Mouse (Mus musculus): ENCODE results near the gene Ambra1. TPM values are rescaled to one million over a fixed set of nuclear protein-coding genes. Genes with fewer than 3 reads are reported as not detected.

The Ambra1 gene
- polyA plus RNA-seq, 1 experiment = 15.8 TPM

DNA sequence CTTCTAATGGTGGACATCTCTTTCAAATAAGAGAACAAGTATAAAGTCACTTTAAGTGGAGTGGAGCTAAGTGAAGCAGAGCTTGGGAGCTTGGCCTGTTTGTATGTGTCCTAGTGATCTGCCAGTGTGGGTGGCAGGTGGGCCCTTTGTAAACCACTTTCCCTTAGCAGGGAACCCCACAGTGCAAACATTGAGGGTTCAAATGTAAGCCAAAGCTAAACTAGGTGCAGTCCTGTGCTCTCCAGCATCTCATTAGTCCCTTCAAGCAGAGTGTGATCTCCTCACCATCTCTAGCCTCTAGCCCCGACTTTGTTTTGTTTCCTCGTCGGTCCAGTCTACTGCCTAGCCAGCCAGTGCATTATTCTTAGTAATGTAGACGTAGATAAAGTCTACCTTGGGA, 154.7 kb downstream of the Ambra1 start:
- H3K9me3 ChIP-seq = no peaks in the 10 kb centered on the region
- TF ChIP-seq FLI1 (IDR thresholded peaks at IDR 0.05; ENCODE audit: low read length) (no peak), GATA1 (IDR thresholded peaks at IDR 0.05; ENCODE audit: borderline replicate concordance, low read length) (no peak)
- no peak overlapping the region for H3K4me3 ChIP-seq (replicated peaks)
- peaks cover 60% of the 10 kb centered on the region for H3K36me3 ChIP-seq (replicated peaks; ENCODE audit: low read length)
- peaks cover 24% of the 10 kb centered on the region for H3K4me1 ChIP-seq
- no peaks in the 10 kb centered on the region for H3K27me3 ChIP-seq (replicated peaks)

DNA sequence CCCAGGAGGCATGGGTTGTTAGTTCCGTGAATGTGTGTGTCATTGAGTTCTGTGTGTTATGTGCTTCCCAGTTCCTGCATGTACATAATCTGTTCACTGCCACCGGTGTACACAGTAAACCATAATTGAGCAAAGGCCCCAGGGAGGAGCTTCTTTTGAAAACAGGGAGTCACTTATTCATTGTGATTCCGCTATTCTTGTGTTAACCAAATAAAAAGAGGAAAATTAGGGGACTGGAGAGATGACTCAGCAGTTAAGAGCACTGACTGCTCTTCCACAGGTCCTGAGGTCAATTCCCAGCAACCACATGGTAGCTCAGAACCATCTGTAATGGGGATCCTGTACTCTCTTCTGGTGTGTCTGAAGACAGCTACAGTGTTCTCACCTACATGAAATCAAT, 164.8 kb downstream of the Ambra1 start:
- H3K4me1 ChIP-seq = peaks cover 8% of the 10 kb centered on the region

DNA sequence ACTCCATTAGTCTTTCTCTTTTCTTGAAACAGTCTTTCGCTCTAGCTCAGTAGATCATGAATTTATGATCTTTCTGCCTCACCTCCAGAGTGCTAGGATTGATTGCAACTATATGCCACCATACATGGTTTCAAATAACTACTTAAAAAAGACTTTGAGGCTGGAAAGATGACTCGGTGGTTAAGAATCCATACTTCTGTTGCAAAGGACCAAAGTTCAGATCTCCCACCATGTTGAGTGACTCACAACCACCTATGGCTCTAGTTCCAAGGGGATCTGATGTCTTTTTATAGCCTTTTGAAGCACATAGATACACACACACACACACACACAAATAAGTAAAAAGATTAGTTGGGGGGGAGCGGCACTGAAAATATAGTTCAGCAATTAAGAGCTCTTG, 165.5 kb downstream of the Ambra1 start:
- Histone ChIP-seq H3K36me3 (replicated peaks; ENCODE audit: low read length) (peaks cover 90% of the 10 kb centered on the region), H3K4me1 (peaks cover 8% of the 10 kb centered on the region), H3K4me3 (replicated peaks) (no peak overlapping the region), H3K9me3 (no peaks in the 10 kb centered on the region), H3K27me3 (replicated peaks) (no peaks in the 10 kb centered on the region)
- TF ChIP-seq FLI1 (IDR thresholded peaks at IDR 0.05; ENCODE audit: low read length) (no peak), GATA1 (IDR thresholded peaks at IDR 0.05; ENCODE audit: borderline replicate concordance, low read length) (no peak)

More for the DNA sequence above, 164.8 kb downstream of the Ambra1 start:
- H3K9me3 ChIP-seq = no peaks in the 10 kb centered on the region
- no peaks in the 10 kb centered on the region for H3K27me3 ChIP-seq (replicated peaks)
- no peak overlapping the region for H3K4me3 ChIP-seq (replicated peaks)
- TF ChIP-seq FLI1 (IDR thresholded peaks at IDR 0.05; ENCODE audit: low read length) = no peak
- no peak for TF ChIP-seq GATA1 (IDR thresholded peaks at IDR 0.05; ENCODE audit: borderline replicate concordance, low read length)
- peaks cover 90% of the 10 kb centered on the region for H3K36me3 ChIP-seq (replicated peaks; ENCODE audit: low read length)

DNA sequence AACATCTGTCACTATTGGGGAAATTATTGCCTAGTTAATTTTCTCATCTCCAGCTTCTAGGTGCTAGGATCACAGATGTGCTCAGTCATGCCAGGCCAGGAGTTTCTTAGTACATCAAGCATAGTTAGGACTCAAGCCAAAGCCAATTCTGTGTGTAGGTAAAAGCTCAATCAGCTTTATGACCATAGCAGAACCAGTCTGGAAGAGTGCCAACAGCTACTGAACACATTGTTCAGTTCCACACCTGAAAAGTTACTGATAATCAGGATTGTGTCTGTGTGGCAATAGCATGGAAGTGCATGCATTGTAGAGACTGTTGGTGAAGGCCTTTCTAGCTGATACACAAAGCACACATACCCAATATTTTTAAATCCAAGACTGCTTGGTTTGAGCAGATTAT, 168.0 kb downstream of the Ambra1 start:
- Histone ChIP-seq H3K4me1 (peaks cover 8% of the 10 kb centered on the region), H3K27me3 (replicated peaks) (no peaks in the 10 kb centered on the region), H3K9me3 (no peaks in the 10 kb centered on the region), H3K4me3 (replicated peaks) (no peak overlapping the region), H3K36me3 (replicated peaks; ENCODE audit: low read length) (peaks cover 90% of the 10 kb centered on the region)
- TF ChIP-seq GATA1 (IDR thresholded peaks at IDR 0.05; ENCODE audit: borderline replicate concordance, low read length) (no peak), FLI1 (IDR thresholded peaks at IDR 0.05; ENCODE audit: low read length) (no peak)

DNA sequence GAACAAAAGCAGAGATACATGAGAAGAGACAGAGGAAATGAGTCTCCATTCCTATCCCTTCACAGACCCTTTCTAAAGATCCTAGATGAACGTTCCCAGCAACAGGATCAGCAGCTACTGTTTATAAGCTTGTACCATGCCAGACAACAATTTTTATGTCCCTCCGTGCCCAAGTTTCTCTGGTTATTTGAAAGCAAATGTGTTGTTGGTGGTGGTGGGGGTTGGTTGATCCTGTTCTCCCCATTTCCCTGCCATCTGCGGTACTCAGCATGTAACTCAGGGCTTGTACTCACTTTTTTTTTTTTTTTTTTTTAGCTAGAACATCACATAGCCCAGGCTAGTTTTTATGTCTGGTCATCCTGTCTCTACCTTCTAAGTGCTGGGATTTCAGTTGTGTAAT, 169.2 kb downstream of the Ambra1 start:
- TF ChIP-seq GATA1 (IDR thresholded peaks at IDR 0.05; ENCODE audit: borderline replicate concordance, low read length) (no peak), FLI1 (IDR thresholded peaks at IDR 0.05; ENCODE audit: low read length) (no peak)
- no peak overlapping the region for H3K4me3 ChIP-seq (replicated peaks)
- H3K36me3 ChIP-seq (replicated peaks; ENCODE audit: low read length) = peaks cover 92% of the 10 kb centered on the region

DNA sequence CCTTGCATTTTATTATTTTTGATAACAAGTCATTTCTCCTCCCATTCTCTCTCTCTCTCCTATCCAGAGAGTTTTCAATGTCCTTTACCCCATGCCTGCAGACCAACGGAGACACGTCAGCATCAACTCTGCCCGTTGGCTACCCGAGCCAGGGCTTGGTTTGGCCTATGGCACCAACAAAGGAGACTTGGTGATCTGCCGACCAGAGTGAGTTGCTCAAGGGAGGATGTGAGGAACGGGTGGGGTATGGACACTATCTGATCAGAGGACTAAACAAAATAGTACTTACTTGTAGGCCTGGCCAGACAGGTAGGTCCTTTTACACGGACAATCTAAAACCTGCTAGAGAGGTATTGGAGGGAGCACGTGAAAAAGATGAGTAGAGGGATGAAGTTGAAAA, 170.5 kb downstream of the Ambra1 start:
- Histone ChIP-seq H3K4me3 (replicated peaks) (no peak overlapping the region), H3K27me3 (replicated peaks) (no peaks in the 10 kb centered on the region), H3K36me3 (replicated peaks; ENCODE audit: low read length) (peaks cover 93% of the 10 kb centered on the region), H3K4me1 (no peaks in the 10 kb centered on the region), H3K9me3 (no peaks in the 10 kb centered on the region)
- TF ChIP-seq FLI1 (IDR thresholded peaks at IDR 0.05; ENCODE audit: low read length) (no peak), GATA1 (IDR thresholded peaks at IDR 0.05; ENCODE audit: borderline replicate concordance, low read length) (no peak)

More for the DNA sequence above, 169.2 kb downstream of the Ambra1 start:
- Histone ChIP-seq H3K4me1 (peaks cover 8% of the 10 kb centered on the region), H3K27me3 (replicated peaks) (no peaks in the 10 kb centered on the region), H3K9me3 (no peaks in the 10 kb centered on the region)

DNA sequence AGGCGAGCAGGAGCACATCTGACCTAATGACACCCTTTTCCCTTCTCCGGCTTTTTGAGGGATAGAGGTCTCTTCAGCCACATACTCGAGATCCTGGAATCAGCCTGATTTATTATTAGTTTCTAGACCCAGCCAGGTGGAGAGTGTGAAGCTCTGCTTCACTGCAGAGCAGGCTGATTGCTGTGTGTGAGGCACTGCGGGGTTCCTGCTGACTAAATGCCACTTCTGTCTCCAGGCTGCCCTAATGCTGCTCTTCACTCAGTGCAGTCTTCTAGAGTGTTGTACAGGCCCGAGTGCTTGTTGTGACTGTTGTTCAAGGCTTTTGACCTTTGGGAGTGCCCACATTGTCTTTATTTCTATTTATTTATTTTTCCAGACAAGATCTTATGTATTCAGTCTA, 172.4 kb downstream of the Ambra1 start:
- no peak for TF ChIP-seq FLI1 (IDR thresholded peaks at IDR 0.05; ENCODE audit: low read length)
- TF ChIP-seq GATA1 (IDR thresholded peaks at IDR 0.05; ENCODE audit: borderline replicate concordance, low read length) = no peak
- peaks cover 94% of the 10 kb centered on the region for H3K36me3 ChIP-seq (replicated peaks; ENCODE audit: low read length)
- no peaks in the 10 kb centered on the region for H3K9me3 ChIP-seq

DNA sequence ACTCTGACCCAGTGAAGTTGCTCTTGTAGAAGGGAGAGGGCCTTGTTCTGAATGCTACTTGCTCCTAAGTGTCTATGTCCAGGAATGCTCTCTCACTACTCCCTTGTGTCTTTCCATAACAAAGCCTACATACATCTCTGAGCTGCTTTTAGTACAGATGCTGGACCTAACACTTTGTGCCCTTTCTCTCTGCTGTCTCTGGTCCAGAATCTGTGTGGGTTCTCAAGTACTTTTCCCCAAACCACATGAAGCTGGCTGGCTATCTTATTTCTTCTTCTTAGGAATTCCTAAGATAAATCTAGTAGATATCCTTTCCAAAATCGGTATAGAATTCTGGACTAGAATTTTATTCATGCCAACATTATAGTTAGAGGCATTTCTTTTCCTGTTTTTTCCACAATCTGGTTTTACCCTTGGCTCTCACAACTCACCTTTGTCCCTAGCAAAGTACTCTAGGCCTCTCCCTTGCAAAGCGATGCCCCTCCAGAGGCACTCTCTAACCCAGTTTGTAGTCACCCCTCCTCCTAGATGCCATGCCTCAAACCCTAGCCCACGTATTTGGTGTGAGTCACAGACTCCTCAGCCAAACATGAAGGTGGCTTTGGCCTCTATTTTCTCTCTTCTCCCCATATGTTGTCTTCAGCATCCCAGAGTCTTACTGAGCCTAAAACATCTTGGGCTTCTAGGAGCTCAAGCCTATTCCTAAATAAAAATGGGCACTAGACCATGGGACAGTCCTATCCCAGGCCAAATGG, 173.4 kb downstream of the Ambra1 start:
- TF ChIP-seq GATA1 (IDR thresholded peaks at IDR 0.05; ENCODE audit: borderline replicate concordance, low read length) = no peak
- TF ChIP-seq FLI1 (IDR thresholded peaks at IDR 0.05; ENCODE audit: low read length) = no peak
- Histone ChIP-seq H3K4me1 (0 out of 2 replicates have a peak, but pooled peaks cover 3% of the 10 kb centered on the region), H3K9me3 (no peaks in the 10 kb centered on the region), H3K4me3 (replicated peaks) (no peak overlapping the region), H3K27me3 (replicated peaks) (no peaks in the 10 kb centered on the region), H3K36me3 (replicated peaks; ENCODE audit: low read length) (peaks cover 90% of the 10 kb centered on the region)

More for the DNA sequence above, 172.4 kb downstream of the Ambra1 start:
- Histone ChIP-seq H3K4me3 (replicated peaks) (no peak overlapping the region), H3K27me3 (replicated peaks) (no peaks in the 10 kb centered on the region), H3K4me1 (0 out of 2 replicates have a peak, but pooled peaks cover 3% of the 10 kb centered on the region)

DNA sequence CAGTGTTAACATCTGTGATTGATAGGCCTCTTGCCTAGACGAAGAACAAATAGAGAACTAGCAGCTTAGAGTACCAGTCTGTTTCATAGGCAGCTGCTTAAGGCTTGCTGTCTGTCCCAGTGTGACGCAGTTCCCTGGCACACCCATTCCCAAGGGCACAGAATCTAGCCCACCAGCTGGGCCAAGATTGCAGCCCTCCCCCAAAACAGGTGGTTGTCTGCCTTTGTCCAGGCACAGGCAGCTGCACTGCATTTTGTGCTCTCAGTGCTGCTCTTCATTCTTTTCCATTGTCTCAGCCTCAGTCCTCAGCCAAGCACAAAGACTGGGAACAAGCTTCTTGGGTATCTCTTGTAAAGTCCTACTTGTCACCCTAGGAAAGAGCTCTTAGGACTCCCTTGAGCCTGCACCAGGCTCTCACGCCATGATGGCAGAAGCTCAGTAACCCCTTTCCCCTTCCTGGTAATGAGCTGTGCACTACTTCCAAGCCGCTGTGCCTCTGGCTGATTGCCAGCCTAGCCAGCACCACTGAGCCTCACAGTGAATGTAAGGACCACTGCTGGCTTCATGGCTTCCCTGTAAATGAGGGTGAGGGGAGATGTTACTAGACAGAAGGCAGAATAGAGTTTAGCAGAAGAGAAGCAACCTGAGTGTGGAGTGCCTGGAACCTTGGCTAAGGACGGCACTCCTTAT, 174.8 kb downstream of the Ambra1 start:
- TF ChIP-seq FLI1 (IDR thresholded peaks at IDR 0.05; ENCODE audit: low read length) = no peak
- no peak for TF ChIP-seq GATA1 (IDR thresholded peaks at IDR 0.05; ENCODE audit: borderline replicate concordance, low read length)
- 0 out of 2 replicates have a peak, but pooled peaks cover 3% of the 10 kb centered on the region for H3K4me1 ChIP-seq
- no peaks in the 10 kb centered on the region for H3K27me3 ChIP-seq (replicated peaks)
- H3K4me3 ChIP-seq (replicated peaks) = no peak overlapping the region
- H3K36me3 ChIP-seq (replicated peaks; ENCODE audit: low read length) = peaks cover 92% of the 10 kb centered on the region
- no peaks in the 10 kb centered on the region for H3K9me3 ChIP-seq

DNA sequence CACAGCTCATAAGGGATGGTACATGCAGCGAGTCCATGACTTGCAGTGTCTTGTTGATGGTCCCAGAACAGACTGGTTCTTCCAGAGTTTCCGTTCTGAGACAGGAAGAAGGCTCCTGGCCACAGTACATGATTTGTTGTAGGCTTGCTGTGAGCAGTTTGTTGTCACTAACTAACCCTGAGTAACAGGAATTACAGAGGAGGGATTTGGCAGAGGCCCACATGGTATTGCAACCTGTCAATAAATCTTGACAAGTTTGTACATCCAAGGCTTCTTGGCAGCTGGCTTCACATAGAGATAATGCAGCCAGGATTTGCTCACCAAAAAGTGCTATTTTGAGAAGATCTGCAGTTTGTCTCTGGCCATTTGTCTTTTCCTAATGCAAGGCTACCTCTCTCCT, 176.2 kb downstream of the Ambra1 start:
- TF ChIP-seq GATA1 (IDR thresholded peaks at IDR 0.05; ENCODE audit: borderline replicate concordance, low read length) (no peak), FLI1 (IDR thresholded peaks at IDR 0.05; ENCODE audit: low read length) (no peak)
- Histone ChIP-seq H3K36me3 (replicated peaks; ENCODE audit: low read length) (peaks cover 92% of the 10 kb centered on the region), H3K27me3 (replicated peaks) (no peaks in the 10 kb centered on the region), H3K9me3 (no peaks in the 10 kb centered on the region), H3K4me3 (replicated peaks) (no peak overlapping the region), H3K4me1 (0 out of 2 replicates have a peak, but pooled peaks cover 3% of the 10 kb centered on the region)

Data from megakaryocyte, embryonic 14.5 days (primary cell).